Mouse (Mus musculus) neural tube, embryonic 12.5 days (tissue): ENCODE results near the gene Gm20388. TPM values are rescaled to one million over a fixed set of nuclear protein-coding genes. Genes with fewer than 3 reads are reported as not detected.
"Not testable (repeated sequence)": the region's sequence is repeated elsewhere in the genome, so short reads cannot be mapped to it uniquely, and the experiment has no call there.

Experiments used
- ATAC-seq: fragments of 200-750 bp; cut with Nextera tagmentation; 2 replicates; pipeline ENCODE4 v1.8.0; 2017; ENCODE audit warnings: low read depth, mild to moderate bottlenecking, moderate TSS enrichment, moderate library complexity; ENCODE audit not compliant: low FRiP score
- H3K27ac ChIP-seq: fragments of 300-500 bp; sonication (generic); 2 replicates; pipeline ENCODE4 v1.5.1; 2016
- H3K27me3 ChIP-seq: fragments of 300-500 bp; sonication (generic); replicated peaks from 2 replicates; pipeline ENCODE4 v1.6.1; 2016; ENCODE audit warnings: mild to moderate bottlenecking
- H3K36me3 ChIP-seq: fragments of 300-500 bp; sonication (generic); 2 replicates; pipeline ENCODE4 v1.6.1; 2016; ENCODE audit warnings: mild to moderate bottlenecking
- H3K4me1 ChIP-seq: fragments of 300-500 bp; sonication (generic); 2 replicates; pipeline ENCODE4 v1.6.1; 2016
- H3K4me2 ChIP-seq: fragments of 300-500 bp; sonication (generic); replicated peaks from 2 replicates; pipeline ENCODE4 v1.6.1; 2016; ENCODE audit warnings: mild to moderate bottlenecking
- H3K4me3 ChIP-seq: fragments of 300-500 bp; sonication (generic); 2 replicates; pipeline ENCODE4 v1.5.1; 2016
- H3K9ac ChIP-seq: fragments of 300-500 bp; sonication (generic); 2 replicates; pipeline ENCODE4 v1.6.1; 2016; ENCODE audit warnings: mild to moderate bottlenecking
- H3K9me3 ChIP-seq: fragments of 300-500 bp; sonication (generic); 2 replicates; pipeline ENCODE4 v1.6.1; 2016; ENCODE audit warnings: mild to moderate bottlenecking
- WGBS: fragments of 180-500 bp; shearing (Covaris S2); methylation state at CpG from one replicate; pipeline ENCODE4 v1.1.7; 2016; 5-methylcytosine and 5-hydroxymethylcytosine counted together
- polyA plus RNA-seq: library from polyadenylated mRNA; unstranded; fragments of >200 nt; fragmentation: Nextera tagmentation; extraction: Ambion mirVana; gene quantifications from 2 replicates; pipeline ENCODE4 v1.2.1, GENCODE M21; 2016

Gene Gm20388
- polyA plus RNA-seq, 1 experiment from 2014 or later: not detected

DNA sequence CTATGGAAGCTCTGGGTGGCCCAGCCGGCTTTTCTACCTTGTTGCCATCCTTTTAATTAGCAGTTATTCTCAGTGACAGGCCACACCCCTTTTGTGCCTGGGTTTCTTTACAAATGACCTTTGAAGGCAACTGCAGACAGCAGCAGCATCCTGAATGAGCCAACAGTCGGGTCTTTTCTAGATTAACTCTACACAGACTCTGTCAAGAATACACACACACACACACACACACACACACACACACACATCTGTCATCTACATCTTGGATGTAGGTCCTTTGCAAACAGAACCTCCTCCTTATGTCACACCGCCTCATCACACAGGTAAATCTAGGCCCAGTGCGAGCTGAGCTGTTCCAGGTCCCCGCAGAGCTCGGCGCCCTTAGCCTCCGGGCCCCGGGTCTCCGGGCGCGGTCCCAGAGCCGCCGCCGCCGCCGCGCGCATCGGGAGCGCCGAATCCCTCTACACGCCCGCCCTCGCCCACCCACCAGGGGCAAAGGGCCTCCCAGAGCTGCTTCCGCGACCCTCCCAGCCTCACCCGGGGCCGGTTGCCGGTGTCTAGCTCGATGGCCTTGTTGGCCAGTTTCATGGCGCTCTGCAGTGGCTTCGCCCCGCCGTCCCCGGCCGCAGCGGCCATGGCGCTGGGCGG lies 3342.9 kb downstream of the Gm20388 start:
- Histone ChIP-seq H3K4me1 (peaks cover 36% of the 10 kb centered on the region), H3K9ac (peak overlapping the region; percentile 89), H3K27ac (peak overlapping the region; percentile 74; the same call in 1 of the 2 replicates), H3K27me3 (no peaks in the 10 kb centered on the region), H3K4me3 (peak overlapping the region; percentile 97), H3K4me2 (peak overlapping the region; percentile 98), H3K9me3 (no peaks in the 10 kb centered on the region), H3K36me3 (peaks cover 51% of the 10 kb centered on the region)
- peak; percentile 53 for ATAC-seq
- under 1% methylated on average over 40 of the region's 40 CpGs for WGBS

DNA sequence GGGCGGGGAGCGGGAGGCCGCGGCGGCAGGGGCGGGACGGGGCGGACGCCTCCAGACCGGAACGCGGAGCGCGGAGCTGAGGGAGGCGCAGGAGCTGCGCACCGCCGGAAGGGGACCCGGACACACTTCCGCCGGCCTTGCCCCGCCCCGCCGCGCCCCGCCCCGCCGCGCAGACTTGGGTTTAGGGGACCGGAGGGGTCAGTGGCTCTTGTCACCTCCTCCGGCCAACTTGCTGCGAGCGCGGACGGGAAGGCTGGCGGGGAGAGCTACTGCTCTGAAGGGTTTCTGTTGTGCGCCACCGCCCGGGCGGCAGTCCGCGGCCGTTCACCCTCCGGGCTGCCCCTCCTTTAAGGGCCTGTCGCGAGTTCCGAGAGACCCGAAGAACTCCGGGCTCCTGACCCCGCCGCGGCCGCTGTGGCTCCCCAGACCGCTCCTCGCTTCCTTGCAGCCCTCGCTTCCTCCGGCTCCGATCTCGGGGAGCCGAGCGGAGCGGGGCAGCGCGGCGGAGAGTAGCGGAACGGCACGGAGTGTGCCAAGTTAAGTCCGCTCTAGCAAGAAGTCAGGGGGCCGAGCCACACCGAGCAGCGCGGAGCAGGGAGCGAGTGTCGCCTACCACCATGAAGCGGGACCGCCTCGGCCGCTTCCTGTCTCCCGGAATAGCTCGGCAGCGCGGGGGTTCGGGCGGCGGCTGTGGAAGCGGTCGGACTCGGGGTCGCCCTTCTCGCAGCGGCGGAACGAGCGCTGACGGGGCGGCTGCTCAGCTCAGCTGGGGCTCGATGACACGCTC lies 3343.7 kb downstream of the Gm20388 start, which contains the start of the genes Zfp276 and Vps9d1:
TSS of gene Zfp276 (plus strand) at position 97 of the 787 bp plus-strand sequence.
TSS of gene Vps9d1 (minus strand) at position 250 of the 787 bp plus-strand sequence.
- peak within 1 kb of the TSS; percentile 89 for H3K9ac ChIP-seq
- H3K27ac ChIP-seq: peak within 1 kb of the TSS; percentile 74; the same call in 1 of the 2 replicates
- no peaks in the 10 kb centered on the region for H3K9me3 ChIP-seq
- under 1% methylated on average over 99 of the region's 99 CpGs for WGBS
- H3K4me2 ChIP-seq: peak within 1 kb of the TSS; percentile 98
- peaks cover 51% of the 10 kb centered on the region for H3K36me3 ChIP-seq
- H3K27me3 ChIP-seq: no peaks in the 10 kb centered on the region
- peak within 1 kb of the TSS; percentile 97 for H3K4me3 ChIP-seq
- H3K4me1 ChIP-seq: peaks cover 36% of the 10 kb centered on the region
- peak; percentile 93 for ATAC-seq

- Histone ChIP-seq H3K27ac (no peak overlapping the region), H3K27me3 (no peaks in the 10 kb centered on the region), H3K4me2 (peak overlapping the region; percentile 98), H3K36me3 (peaks cover 51% of the 10 kb centered on the region), H3K9ac (peak overlapping the region; percentile 89), H3K9me3 (no peaks in the 10 kb centered on the region), H3K4me3 (peak overlapping the region; percentile 97), H3K4me1 (peaks cover 36% of the 10 kb centered on the region)
- ATAC-seq: no peak
- 65% methylated on average over 6 of the region's 6 CpGs for WGBS
Measured at GRCm38 (mm10) chr8:123255170-123255569, 3344.5 kb downstream of the Gm20388 start.

DNA sequence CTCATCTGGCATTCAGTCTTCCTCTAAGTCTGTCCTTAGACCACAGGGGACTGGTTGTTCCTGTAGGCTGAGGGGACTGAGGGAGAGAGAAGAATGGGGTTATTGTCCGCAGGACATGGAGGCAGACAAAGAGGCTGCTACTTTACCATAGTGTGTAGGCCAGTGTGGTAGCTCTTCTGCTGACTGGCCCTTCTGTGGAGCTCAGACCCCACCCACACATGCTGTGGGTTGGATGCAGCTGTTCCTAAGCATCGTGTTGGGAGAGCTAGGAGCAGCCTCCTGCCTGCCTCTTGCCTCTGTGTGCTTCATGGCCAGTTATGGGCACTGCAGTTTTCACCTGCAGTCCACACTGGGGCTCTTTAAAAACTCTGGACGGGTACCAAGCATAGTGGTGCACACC lies 3346.5 kb downstream of the Gm20388 start:
- peaks cover 36% of the 10 kb centered on the region for H3K4me1 ChIP-seq
- 66% methylated on average over 3 of the region's 3 CpGs for WGBS
- no peak overlapping the region; the same call in 1 of the 2 replicates for H3K27ac ChIP-seq

GRCm38 (mm10) chr8:123257593-123257992 lies 3347.0 kb downstream of the Gm20388 start:
- 92% methylated on average over 8 of the region's 8 CpGs for WGBS
- not testable (repeated sequence) for ATAC-seq, H3K27ac ChIP-seq

More for the DNA sequence above, 3346.5 kb downstream of the Gm20388 start:
- H3K9ac ChIP-seq: 0 out of 2 replicates have a peak overlapping the region, but pooled peaks have one; percentile 5
- peak overlapping the region; percentile 98; the same call in 1 of the 2 replicates for H3K4me2 ChIP-seq
- no peak overlapping the region for H3K4me3 ChIP-seq
- no peaks in the 10 kb centered on the region for H3K27me3 ChIP-seq
- ATAC-seq: no peak
- H3K36me3 ChIP-seq: peaks cover 52% of the 10 kb centered on the region
- H3K9me3 ChIP-seq: no peaks in the 10 kb centered on the region

GRCm38 (mm10) chr8:123267926-123268656 lies 3357.4 kb downstream of the Gm20388 start:
- Histone ChIP-seq H3K9me3 (no peaks in the 10 kb centered on the region), H3K4me2 (no peak overlapping the region), H3K4me3 (no peak overlapping the region; the same call in 1 of the 2 replicates), H3K27ac (peak overlapping the region; percentile 37; the same call in 1 of the 2 replicates), H3K9ac (0 out of 2 replicates have a peak overlapping the region, but pooled peaks have one; percentile 13), H3K36me3 (peaks cover 80% of the 10 kb centered on the region), H3K27me3 (no peaks in the 10 kb centered on the region), H3K4me1 (no peaks in the 10 kb centered on the region)
- no peak for ATAC-seq
- WGBS: 74% methylated on average over 14 of the region's 14 CpGs

More at GRCm38 (mm10) chr8:123257593-123257992, 3347.0 kb downstream of the Gm20388 start:
- not testable (repeated sequence) for H3K4me2 ChIP-seq, H3K9me3 ChIP-seq, H3K27me3 ChIP-seq, H3K4me3 ChIP-seq, H3K9ac ChIP-seq
- H3K4me1 ChIP-seq: peaks cover 33% of the 10 kb centered on the region
- H3K36me3 ChIP-seq: peaks cover 52% of the 10 kb centered on the region

DNA sequence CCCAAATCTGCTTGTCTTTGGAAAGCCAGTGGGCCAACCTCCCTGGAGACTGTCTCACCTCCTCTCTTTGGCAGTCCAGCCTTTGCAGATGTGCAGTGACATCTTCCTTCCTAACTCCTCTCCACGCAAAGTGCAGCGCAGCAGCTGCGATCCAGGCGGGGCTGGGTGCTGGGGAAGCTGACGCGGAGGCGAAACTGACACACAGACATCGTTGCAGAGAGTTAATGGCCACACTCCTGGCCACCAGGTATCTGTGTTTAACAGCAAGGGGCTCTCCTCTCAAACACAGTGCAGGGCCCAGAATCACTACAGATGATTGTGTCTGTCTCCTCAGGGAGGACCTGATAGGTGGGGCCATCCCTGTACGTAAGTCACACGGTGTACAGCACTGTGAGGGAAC lies 3360.5 kb downstream of the Gm20388 start:
- no peak overlapping the region for H3K27ac ChIP-seq
- H3K4me3 ChIP-seq: no peak overlapping the region
- WGBS: 92% methylated on average over 10 of the region's 10 CpGs
- ATAC-seq: no peak
- no peak overlapping the region for H3K4me2 ChIP-seq
- H3K9ac ChIP-seq: no peak overlapping the region
- H3K9me3 ChIP-seq: no peaks in the 10 kb centered on the region
- peaks cover 54% of the 10 kb centered on the region for H3K36me3 ChIP-seq
- H3K27me3 ChIP-seq: no peaks in the 10 kb centered on the region
- H3K4me1 ChIP-seq: no peaks in the 10 kb centered on the region

DNA sequence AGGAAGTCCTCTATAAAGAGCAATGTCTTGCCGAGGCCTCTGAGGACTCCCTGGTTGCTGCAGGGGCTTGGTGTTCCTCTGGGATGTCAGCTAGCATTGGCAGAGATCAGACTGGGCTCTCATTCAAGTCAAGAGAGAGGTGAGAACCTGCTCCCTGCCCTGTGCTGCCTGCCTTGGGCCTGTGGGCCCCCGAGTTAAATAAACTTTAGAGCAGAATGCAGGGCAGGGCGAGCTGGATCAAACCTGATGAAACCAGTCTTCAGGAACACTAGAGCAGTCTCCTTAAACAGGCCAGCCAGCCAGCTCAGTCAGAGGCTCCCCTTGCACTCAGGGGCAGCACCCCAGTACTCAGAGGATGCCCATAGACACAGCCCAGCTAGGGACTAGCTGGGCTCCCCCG lies 3361.3 kb downstream of the Gm20388 start:
- ATAC-seq: no peak
- 91% methylated on average over 4 of the region's 4 CpGs for WGBS
- no peak overlapping the region for H3K27ac ChIP-seq
- no peaks in the 10 kb centered on the region for H3K4me1 ChIP-seq
- peaks cover 47% of the 10 kb centered on the region for H3K36me3 ChIP-seq
- H3K9ac ChIP-seq: no peak overlapping the region
- H3K9me3 ChIP-seq: no peaks in the 10 kb centered on the region
- H3K4me2 ChIP-seq: no peak overlapping the region
- no peak overlapping the region for H3K4me3 ChIP-seq
- H3K27me3 ChIP-seq: no peaks in the 10 kb centered on the region

- no peak for ATAC-seq
- Histone ChIP-seq H3K9me3 (no peaks in the 10 kb centered on the region), H3K4me3 (no peak overlapping the region), H3K27ac (no peak overlapping the region), H3K4me2 (no peak overlapping the region), H3K4me1 (no peaks in the 10 kb centered on the region), H3K27me3 (no peaks in the 10 kb centered on the region), H3K36me3 (peaks cover 25% of the 10 kb centered on the region), H3K9ac (no peak overlapping the region)
- WGBS: 87% methylated on average over 5 of the region's 5 CpGs
Measured at GRCm38 (mm10) chr8:123274447-123274846, 3363.8 kb downstream of the Gm20388 start.

DNA sequence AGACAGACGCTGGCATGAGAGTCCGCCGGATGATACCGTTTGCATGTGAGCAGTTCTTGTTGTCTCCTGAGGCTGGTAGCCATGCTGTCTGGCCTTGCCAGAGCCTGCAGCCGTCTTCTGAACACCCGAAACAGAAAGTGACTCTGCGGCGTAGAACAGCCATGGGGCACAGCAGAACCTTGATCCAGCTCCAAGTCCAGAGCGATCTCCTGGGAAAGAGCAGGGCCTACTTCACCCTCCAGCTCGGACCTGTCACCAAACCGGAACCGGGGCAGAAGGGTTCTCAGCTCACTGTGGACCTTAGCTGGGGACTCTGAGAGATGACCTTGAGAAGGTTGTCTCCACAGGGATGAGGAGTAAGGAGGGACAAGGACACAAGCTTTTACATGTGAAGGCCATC lies 3364.5 kb downstream of the Gm20388 start:
- no peaks in the 10 kb centered on the region for H3K27me3 ChIP-seq
- H3K4me1 ChIP-seq: no peaks in the 10 kb centered on the region
- peaks cover 18% of the 10 kb centered on the region for H3K36me3 ChIP-seq
- ATAC-seq: no peak
- H3K4me3 ChIP-seq: no peak overlapping the region
- 95% methylated on average over 12 of the region's 12 CpGs for WGBS
- H3K27ac ChIP-seq: no peak overlapping the region
- no peak overlapping the region for H3K4me2 ChIP-seq
- H3K9ac ChIP-seq: no peak overlapping the region
- no peaks in the 10 kb centered on the region for H3K9me3 ChIP-seq

GRCm38 (mm10) chr8:123278445-123278844 lies 3367.8 kb downstream of the Gm20388 start:
- Histone ChIP-seq H3K36me3 (peaks cover 10% of the 10 kb centered on the region), H3K4me3 (no peak overlapping the region), H3K4me2 (no peak overlapping the region), H3K4me1 (no peaks in the 10 kb centered on the region), H3K9ac (no peak overlapping the region), H3K27ac (no peak overlapping the region), H3K9me3 (no peaks in the 10 kb centered on the region), H3K27me3 (no peaks in the 10 kb centered on the region)
- ATAC-seq: no peak
- WGBS: 73% methylated on average over 7 of the region's 7 CpGs

- ATAC-seq: no peak
- H3K27me3 ChIP-seq: no peaks in the 10 kb centered on the region
- WGBS: 89% methylated on average over 4 of the region's 4 CpGs
- H3K4me2 ChIP-seq: no peak overlapping the region
- H3K9me3 ChIP-seq: no peaks in the 10 kb centered on the region
- no peak overlapping the region for H3K9ac ChIP-seq
- peaks cover 10% of the 10 kb centered on the region for H3K36me3 ChIP-seq
- no peak overlapping the region for H3K4me3 ChIP-seq
- H3K27ac ChIP-seq: no peak overlapping the region
- H3K4me1 ChIP-seq: no peaks in the 10 kb centered on the region
Measured at GRCm38 (mm10) chr8:123279828-123280227, 3369.2 kb downstream of the Gm20388 start.
